Mouse (Mus musculus): ENCODE data around the gene Abca4.
"Not testable (repeated sequence)": the region's sequence is repeated elsewhere in the genome, so short reads cannot be mapped to it uniquely, and the experiment has no call there.

Gene Abca4

DNA sequence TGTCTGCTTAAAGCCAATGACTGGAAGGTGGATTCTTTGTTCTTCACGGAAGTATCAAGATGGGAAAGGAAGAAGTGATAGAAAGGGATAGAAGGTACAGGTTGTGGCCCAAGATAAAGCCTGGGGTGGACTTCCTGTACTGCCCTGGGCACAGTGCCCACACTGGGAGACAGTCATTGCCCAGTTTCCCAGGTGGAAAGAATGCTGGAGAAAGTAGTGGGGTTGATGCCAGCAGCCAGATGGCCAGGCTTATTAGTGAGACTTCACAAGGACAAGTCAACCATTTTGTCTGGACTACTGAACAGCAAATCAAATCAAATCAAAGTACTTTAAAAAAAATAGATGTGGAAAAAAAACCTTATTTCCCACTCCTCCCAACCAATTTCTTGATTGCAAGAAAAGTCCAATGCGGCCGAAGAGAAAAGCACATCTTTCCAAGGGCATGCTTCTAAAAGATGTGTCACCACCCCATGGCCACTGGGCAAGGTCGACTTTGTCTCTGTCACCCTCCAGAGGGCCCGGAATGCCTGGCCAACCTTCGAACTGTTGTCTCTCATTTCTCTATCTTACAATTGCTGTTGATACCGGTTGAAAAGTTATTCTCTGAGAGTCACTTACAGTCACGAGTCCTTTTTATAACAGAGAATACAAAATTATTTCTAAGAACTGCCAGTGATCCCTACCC, 132.6 kb downstream of the Abca4 start:
- peak; percentile 95 to 97 for DNase-seq

DNA sequence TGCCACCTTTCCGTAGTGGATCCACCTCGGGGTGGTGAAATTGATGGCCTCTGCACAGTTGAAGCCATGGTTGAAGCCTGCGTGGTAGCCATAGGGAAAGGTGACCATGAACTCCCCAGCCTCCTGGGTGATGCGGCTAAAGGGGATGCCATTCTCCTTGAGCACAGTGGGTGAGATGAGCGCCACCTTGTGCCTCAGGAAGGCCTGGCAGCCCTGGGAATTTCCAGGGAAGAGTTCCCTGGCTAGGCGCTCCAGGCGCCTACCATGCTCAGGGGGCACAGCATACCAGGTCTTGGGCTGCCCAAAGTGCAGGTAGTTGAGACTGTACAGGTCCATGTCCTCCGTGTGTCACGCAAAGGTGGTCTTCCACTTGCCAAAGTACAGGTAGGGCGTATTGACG, 139.9 kb downstream of the Abca4 start:
- no peak for DNase-seq

DNA sequence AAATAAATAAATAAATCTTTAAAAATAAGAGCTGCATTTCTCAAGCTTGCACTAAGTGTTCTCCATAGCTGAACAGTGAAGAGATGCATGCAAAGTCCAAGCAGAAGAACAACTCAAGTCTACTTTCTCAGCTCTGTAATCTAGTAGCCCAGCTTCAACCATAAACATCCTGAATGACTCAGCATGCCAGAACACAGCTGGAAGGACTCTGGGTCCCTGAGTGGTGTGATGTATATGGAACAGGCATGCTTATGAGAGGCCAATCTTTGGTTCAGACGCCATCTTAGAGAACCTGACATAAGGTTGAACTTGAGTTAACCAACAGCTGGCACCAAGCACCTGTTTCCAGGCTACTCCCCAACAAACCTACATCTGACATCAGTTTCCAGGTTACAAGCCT, 142.7 kb downstream of the Abca4 start:
- DNase-seq = no peak

DNA sequence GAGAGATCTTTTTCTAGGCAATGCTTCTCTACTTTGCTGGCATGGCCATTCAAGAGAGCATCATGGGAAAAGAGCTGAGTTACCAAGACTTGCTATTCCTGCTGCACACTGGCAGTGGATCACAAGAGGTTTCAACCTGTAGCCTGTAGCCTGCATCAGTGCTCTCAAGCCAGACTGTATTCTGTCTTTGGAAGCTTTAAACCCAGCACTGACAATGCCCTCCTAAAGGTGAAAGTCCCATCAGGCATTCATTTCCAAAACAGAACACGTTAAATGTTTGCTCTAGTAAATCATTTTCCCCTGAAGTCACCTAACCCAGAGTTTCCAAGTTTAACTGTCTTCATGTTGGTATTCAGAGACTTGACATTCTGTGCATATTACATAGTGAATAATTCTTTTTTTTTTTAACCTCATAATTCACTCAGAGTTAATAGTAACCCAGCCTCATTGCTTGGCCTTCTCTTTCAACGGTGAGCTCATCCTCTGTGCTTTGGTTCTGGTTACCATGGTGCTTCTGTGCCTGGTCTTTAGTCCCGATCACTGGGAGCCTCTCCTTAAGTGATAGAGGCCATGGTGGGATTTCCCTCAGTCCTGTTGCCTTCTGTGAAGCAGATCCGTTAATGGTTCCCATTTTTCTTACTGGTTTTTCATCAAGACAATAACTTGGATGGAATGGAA, 152.5 kb downstream of the Abca4 start:
- DNase-seq = no peak

DNA sequence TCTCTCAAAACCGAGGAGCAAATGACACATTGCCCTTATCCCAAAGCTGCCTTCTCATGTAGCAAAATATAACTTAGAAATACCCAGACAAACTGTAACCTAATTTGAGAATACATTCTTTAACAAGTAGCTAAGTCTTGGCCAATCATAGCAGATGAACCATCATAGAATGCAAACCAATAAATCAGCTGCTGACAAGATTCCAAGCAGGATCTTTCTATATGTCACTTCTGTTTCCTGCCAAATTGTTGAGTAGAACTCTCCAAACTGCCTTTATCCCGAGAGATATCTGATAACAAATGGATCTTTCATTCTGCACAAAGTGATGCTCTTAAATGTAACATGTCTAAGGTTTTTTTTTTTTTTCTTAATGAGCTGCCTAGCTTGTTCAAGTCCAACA, 154.3 kb downstream of the Abca4 start:
- no peak for DNase-seq

DNA sequence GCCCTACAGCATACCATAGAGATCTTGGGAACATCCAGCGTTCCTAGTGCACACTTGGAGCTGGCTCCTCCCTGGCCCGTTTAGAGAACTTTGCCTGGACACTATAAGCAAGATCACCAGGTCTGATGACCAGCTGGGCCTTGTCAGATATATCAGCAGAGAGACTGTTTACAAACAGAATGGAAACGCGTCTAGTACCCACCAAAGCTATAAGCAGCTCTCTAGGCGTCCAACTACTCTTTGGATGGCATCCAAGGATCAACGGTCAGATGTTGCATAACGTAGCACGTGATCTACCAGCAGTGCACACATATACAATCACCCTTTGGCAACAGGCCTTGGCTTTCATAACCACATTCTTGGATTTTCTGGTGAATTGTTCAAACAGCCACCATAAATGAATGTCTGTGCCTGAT, 154.7 kb downstream of the Abca4 start:
- peak in 1 of 2 experiments; percentile 45 for DNase-seq

DNA sequence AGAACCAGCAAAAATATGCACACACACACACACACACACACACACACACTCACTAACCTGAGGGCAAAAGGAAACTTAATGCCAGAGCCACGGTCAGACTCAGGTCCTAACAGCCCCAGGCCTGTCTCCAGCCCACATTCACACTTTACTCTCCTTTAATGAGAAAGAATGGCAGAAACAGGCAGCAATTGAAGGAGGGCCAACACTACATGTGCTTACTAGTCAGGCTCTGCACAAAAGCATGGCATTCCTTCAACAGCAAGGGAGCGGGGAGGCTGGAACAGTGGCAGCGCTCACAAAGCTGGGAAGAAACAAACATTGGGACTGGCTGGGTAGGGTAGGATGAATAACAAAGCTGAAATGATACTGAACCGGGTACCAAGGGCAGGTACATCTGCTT, 155.4 kb downstream of the Abca4 start:
- no peak for DNase-seq

DNA sequence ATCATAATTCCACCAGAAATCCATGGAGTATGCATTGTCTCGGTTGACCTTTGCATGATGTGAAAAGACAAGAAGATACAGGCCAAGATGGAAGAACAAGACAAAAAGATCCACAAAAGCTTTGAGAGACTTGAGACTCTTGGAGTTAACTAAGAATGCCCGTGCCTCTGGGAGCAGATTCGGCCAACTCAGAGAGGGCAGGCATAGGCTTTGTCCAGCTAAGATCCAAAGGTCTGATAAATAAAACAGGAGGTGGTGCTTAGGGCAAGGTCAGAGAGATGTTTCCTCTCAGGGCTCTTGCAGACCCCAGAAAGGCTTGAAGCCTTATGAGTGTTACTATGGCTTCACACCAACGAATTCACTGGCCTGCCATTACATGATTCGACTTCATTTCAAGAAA, 155.8 kb downstream of the Abca4 start:
- no peak for DNase-seq

DNA sequence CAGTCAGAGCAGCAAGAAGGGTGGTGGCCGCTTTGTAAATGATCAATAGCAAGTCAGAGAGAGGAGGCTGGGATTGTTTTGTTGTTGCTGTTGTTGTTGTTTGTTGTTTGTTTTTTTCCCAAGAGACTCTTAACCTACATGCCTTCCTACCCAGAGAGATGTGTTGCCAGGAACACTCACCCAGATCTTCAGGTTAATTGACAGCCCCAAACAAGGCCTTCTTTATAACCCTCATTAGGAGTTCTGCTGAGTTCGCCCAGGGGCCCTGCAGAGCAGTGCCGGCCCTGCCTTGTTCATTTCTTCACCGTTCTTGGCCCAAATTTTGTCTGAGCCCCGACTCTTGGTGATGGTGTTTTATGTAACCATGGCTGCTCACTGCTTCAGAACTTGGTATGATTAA, 156.2 kb downstream of the Abca4 start:
- DNase-seq = no peak

DNA sequence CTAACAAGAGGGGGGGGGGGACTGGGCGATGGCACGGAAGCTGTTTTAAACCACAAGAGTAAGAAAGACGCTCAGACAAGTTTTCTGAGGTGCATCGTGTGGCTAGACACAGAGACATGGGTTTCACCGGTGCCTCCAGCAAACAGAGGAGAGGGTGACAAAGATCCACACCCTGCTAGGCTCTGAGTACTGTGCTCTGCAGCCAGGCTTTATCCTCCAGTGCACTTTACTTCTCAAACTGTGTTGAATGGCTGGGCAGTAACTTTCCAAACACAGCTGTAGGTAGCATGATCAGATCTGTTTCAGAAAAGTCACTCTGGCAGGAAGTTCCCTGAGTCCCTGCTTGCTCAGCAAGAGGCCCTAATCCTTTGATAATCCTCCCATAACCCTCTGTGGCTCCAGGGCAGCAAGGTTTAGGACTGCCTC, 158.1 kb downstream of the Abca4 start:
- DNase-seq = no peak

DNA sequence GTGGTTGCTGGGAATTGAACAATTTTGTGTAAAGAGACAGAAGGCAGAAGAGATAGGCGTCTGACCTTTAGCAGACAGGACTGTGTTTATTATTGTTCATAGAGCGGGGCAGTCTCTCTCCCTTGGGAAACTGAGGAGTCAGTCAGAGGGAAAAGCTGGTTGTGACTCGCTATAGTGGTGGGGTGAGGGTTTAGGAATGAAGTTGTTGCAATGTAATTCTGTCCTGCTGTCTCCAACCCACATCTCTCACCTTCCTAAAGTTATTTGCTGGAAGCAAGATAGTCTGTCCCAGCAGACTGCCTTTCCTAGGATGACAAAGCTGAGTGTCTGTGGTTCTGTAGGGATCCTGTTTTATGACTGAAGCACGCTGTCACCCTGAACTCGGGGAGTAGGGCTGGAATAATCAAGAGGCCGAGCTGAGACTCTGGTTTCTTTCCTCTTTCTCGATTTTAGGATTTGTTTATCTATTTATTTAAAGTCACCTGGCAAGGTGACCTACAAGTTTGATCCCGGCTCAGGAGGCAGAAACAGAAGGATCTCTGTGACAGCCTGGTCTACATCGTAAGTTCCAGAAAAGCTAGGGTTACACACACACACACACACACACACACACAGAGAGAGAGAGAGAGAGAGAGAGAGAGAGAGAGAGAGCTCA, 159.6 kb downstream of the Abca4 start:
- DNase-seq = no peak

DNA sequence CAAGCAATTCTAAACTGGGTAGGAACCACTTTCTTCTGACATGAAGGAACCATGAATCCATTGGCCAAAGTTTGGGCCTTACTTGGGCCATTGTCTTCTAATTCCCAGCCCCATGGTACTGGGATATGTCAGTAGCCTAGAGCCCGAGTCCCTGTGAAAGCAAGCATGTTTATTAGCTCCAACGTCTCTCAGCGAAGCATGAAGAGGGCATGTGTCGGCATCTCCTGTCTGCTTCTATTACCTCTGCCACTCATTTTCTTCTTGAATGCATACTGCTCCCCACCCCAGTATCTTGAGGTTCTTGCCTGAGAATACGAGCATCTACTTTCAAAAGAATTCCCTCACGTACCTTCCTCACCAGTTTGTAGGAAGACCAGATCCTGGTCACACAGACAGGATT, 161.5 kb downstream of the Abca4 start:
- peak in 1 of 2 experiments; percentile 29 for DNase-seq

DNA sequence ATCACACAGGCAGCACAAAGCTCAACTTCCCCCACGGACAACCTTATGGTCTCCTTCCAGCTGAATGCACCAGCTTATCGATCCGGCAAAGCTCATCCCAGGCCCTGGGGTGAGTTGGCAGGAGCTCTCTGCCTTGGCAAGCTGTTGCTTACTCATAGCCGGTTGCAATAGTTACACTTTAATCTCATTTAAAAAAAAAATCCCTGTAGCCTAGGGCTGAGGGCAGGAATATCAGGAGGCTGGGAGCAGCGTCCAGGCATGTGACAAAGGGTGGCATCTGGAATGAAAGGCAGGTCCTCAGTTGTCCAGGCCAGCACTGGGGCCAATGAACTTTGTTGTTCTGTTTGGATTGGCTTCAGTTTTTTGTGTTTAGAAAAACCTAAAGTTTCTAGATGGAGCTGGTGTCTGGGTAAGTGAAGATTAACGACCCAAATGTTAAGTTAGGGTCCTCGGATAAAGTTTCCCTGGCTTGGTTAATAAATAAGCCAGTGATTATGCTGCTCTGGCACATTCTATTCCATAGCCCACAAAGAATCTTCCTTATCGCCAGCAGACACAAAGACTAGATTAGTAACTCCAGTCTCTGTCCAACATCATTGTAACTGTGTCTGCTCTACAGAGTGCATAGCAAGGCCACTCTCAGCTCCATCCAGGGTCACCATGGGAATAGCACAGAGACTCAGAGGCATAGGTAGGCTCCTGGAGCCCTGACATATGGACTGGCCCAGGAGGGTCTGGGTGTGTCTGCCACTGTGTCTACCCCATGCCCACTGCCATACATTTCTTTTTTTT, 162.2 kb downstream of the Abca4 start:
- peak; percentile 91 to 95 for DNase-seq

DNA sequence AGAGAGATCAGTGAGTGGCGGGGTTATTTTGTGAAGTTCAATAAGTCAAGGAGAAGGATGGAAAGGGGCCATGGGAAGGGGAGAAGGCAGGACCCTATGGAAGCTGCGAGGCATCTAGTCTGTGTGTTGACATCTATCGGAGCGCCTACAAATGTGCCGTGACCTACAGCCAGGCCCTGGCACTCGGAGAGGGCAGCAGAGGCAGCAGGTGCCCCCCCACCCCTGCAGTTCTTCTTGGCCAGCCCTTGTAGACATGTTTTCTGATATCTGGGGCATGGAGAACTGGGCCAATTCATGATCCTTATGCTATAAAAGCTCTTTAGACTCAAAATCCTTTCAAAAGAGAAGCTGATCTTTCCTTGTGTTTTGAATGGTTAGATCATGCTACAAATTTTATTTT, 163.5 kb downstream of the Abca4 start:
- peak; percentile 74 to 81 for DNase-seq

DNA sequence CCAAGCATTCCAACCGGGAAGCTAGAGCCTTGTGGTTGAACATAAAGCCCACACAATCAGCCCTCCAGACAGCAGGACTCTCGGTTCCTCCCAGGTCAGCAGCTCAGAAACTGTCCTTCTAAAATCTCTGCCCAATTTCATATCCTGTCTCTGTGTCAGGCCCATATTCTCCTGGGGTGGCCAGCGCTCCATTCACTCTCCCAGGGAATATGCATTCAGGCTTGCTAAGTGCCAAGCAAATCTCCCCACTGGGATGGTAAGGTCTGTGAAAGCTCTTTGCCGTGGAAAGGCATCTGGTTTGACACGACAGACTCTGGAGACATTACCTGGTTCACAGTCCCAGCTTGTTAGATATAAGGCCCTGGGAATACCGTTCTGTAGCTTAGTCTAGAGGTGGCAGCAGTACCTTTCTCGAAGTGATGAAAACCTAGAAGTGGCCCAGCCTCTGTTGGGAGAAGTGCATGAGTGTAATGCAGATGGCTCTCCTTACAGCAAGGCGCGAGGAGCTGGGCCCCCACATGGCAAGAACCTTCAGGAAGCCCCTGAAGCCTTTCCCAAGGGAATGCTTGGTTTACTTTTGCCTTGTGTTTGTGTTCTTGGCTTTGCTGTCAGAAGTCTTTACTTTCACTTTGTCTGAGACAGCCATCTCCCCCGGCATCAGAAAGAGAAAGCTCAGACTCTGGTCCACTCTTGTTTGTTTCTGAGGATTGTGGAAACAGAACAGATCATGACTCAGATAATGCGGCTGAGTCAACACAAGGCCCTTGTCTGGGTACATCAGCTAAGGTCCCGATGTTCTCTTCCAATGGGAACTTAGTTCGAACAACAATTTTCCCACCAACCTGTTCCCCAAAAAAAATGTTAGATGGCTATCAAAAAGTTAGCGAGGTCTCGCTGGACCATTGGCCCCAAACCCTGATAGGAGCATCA, 164.3 kb downstream of the Abca4 start:
- peak; percentile 18 to 43 for DNase-seq

DNA sequence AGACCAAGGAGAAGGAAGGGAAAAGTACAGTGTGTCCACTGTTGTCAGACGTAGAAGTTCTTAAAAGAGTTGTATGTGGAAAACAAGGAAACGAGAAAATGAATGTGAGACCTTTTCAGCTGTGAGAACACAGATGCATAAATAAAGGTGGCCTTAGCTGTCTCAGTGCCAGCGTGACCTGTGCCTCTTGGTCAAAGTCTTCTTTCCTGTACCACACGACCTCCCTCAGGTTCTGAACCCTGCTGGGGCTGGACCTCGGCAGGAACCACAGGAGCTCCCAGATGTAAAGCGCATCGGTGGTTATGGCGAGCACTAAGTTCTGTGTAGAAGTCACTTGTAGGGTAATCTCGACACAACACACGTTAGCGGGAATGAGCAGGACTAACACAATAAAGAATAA, 165.3 kb downstream of the Abca4 start:
- DNase-seq = no peak

DNA sequence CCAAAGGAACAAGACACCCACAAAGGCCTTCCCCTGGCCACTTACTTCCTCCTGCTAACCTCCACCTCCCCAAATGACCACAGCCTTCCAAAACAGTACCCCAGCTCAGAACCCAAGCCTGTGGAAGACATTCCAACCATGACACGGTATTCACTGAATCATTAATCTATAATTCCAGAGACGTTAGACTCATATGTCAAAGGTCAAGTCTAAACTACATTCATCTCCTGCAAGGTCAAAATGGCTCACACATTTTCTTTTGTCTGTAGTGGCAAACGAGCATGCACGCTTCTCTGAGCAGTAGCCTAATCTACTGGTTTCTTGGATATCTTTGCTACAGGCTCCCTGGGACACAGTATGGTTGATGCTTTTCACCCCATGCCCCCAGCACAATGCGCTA, 166.2 kb downstream of the Abca4 start:
- DNase-seq = no peak

DNA sequence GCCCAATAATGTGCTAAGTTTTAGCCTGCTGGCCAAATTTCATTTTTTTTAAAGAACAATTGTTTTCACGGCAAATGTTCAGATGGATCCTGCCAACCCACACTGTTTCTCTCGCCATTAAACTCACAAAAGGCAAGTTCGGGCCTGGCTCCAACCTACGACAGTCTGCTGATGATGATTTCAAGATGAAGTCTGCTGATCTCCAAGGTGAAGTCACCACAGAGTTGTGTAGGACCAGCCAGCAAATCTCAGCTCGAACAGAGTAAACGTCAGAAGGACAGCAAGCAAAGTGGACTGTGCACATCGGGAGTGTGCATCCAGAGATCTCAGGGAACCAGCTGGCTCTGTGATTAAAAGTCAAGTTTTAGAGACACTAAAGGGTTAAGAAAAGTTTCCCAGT, 166.6 kb downstream of the Abca4 start:
- DNase-seq = no peak

DNA sequence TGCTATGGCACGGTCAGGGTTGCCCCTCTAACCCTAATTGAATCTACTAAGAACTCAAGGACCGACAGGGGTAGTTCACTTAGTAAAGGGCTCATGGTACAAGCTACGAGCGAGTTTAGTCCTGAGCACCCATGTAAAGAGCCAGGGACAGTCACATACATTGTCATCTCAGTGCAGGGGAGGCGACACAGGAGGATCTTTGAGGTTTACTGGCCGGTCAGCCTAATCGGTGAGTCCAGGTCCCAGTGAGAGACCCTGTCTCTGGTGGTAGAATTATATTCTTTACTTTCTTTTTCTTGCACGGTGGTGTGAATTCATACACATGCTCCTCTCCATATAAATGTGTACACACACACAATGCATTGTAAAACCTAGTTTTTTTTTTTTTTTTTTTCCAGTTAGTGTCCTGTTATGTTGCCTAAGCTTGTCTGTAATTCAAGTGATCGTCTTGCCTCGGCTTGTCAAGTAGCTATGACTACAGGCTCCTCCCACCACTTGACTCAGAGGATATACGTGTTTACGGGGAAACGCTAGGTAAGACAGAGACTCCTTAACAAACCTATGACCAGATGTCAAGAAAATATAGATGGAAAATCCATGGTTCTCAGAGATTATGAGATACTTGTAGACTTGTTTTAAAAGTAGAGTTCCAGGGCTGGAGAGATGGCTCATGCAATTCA, 167.3 kb downstream of the Abca4 start:
- DNase-seq = no peak

DNA sequence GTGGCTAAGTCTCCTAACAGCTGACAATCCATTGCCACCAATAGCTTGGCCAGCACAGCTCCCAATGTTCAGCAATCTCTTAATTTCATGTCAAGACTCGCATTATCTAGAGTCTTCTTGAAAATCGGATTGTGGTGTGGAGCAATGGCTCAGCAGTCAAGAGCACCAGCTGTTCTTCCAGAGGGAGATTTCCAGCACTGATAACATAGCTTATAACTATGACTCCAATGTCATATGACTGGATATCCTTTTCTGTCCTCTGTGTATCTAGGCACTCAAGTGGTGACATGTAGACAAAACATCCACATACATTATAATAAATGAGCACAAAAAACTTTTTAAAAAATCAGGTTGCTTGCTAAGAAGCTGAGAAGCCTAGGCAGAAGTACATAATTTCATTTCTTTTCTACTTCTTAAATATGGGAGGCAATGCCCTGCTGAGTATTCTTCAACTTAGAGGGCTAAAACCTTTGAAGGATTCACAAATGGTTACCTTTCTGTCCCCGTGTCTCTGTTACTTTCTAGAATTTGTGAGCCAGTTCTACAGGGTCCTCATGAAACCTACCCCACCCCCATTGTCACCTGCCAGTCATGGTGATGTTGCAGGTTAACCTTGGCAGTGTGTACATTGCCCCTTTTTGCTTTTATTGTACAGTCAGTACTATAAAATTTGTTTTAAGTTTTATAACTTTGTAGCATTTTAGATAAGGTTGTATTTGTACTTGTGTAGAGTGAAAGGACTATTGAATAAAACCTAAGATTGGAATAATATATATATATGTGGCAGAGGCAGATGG, 177.2 kb downstream of the Abca4 start:
- DNase-seq = no peak

DNA sequence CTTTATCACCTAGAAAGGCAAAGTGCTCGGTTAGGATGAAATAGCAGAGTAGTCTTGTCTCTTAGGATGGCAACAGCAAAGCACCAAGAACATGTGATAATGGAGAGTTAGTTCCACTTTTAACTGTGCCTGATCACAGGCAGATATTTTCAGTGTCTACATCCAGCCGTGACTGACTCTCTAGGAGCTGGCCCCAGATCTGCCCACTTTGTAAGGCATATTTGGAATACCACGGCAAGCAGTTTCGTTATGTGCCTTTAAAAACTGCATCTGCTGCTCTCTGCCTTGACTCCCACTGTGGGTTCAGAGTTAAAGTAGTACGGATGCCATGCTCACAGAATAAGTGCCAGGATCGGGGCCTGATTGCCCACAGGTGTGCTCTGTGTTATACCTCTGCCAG, 182.7 kb downstream of the Abca4 start:
- DNase-seq = not testable (repeated sequence)
